Mouse (Mus musculus) subcutaneous adipose tissue, adult 2 months (tissue): ENCODE data around the gene Pappa. TPM values are rescaled to one million over a fixed set of nuclear protein-coding genes. Genes with fewer than 3 reads are reported as not detected.

Source experiments
- polyA plus RNA-seq: library from polyadenylated mRNA; depleted of rRNA; stranded (reverse); fragments of >200 nt; gene quantifications from 2 replicates; pipeline ENCODE4 v1.2.3, GENCODE M21; 2012; ENCODE audit warnings: low replicate concordance; rRNA removed

The Pappa gene
- 0.37 and 4.2 TPM in 2 replicates for polyA plus RNA-seq

DNA sequence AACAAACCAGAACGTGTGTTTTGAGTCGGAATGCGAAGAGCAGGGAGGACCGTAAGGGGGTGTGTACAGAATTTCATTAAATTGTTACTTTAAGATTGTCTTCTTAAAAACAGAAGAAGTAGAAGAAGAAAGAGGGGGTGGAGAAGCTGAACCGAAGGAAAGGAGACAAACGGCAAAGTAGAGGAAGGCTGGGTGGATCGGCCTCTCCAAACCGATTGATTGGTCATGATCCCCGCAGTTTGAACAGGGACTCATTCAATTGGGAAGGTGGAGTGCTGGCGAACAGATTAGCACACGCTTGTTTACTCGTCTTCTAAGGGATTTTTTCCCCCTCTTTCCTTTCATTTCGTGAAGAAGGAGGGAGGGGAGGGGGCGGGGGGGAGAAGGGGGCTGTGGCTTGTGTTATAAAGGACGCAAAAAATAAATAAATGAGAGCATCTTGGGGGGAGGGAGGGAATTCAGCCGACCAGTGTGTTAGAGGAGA is at the start of gene Pappa:
Pappa (plus strand) TSS at position 434 of the 484 bp plus-strand sequence.

